Mouse (Mus musculus) v-Abl transformed pro-B cells (cell line): Measurements from ENCODE around the gene Pik3c2b.

Source experiments
- in situ Hi-C, 2 experiments: fragments of 400-800 bp; cut with MboI; formaldehyde crosslinking; loops; one replicate each; pipeline ENCODE4 v1.15.1; 2025; ENCODE audit not compliant: unreplicated experiment in 2 of 2

The Pik3c2b gene

DNA sequence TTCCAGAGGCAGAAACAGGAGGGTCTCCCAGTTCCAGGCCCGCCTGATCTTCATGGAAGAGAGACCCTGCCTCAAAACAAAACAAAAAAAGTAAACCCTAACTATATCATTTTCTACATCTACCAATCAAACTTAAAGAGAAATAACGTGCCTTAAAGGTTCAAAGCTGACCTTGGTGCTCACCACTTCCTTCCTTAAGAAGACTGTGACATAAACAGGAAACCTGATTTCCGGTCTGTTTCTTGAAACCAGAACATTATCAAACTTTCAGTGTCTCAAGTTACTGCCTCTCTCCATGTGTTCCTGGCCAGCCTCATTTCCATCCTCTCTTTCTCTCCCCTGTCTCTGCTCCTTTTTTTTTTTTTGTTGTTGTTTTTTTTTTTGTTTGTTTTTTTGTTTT, 15.7 kb upstream of the Pik3c2b start:
- in situ Hi-C loops = loop anchor here (10.0 to 25.0 kb wide), 3 partner anchors 325 to 1058 kb away; partner anchors contain the start of genes Ren1 (in 2 of the 2) and Btg2 (in 1 of the 2)

- in situ Hi-C loops = loop anchor here (10.0 to 25.0 kb wide), 2 partner anchors 324 to 1057 kb away; partner anchors contain the start of genes Ren1 (in 2 of the 2) and Btg2 (in 1 of the 2)
Observed at GRCm38 (mm10) chr1:133030461-133030860, 15.0 kb upstream of the Pik3c2b start, which contains the start of gene Mdm4. TSS of gene Mdm4 (minus strand) at chr1:133030561.

- in situ Hi-C loops = loop anchor here (10.0 to 25.0 kb wide), 2 partner anchors 322 to 1054 kb away; partner anchors contain the start of genes Ren1 (in 2 of the 2) and Btg2 (in 1 of the 2)
Observed at GRCm38 (mm10) chr1:133032981-133033315, 12.5 kb upstream of the Pik3c2b start.

- in situ Hi-C loops = loop anchor here (10.0 to 25.0 kb wide), 2 partner anchors 321 to 1054 kb away; partner anchors contain the start of genes Ren1 (in 2 of the 2) and Btg2 (in 1 of the 2)
Observed at GRCm38 (mm10) chr1:133033316-133034090, 12.0 kb upstream of the Pik3c2b start.

DNA sequence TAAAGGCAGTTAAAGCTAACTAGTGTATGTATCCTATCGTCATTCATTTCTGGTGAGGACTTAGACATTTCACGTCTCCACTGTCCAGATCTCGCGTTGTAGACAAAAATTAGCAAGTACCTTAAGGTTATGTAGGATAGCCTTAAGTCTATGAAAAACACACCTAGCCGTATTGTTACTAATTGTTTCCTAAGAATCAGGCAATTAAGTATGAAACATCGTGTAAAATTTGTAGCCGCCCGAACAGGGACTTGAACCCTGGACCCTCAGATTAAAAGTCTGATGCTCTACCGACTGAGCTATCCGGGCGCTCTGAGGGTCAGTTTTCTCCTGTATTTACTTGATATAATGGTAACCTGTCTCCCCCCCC, 11.4 kb upstream of the Pik3c2b start:
- in situ Hi-C loops = loop anchor here (10.0 to 25.0 kb wide), 2 partner anchors 321 to 1053 kb away; partner anchors contain the start of genes Ren1 (in 2 of the 2) and Btg2 (in 1 of the 2)

- in situ Hi-C loops = loop anchor here (5.0 to 25.0 kb wide), 5 partner anchors 103 to 1053 kb away; partner anchors contain the start of genes Ren1 (in 2 of the 2), Btg2 (in 1 of the 2) and Golt1a (in 1 of the 2)
Observed at GRCm38 (mm10) chr1:133034682-133035081, 10.8 kb upstream of the Pik3c2b start.

GRCm38 (mm10) chr1:133039505-133039949, 5.9 kb upstream of the Pik3c2b start:
- in situ Hi-C loops = loop anchor here (5.0 to 25.0 kb wide), 5 partner anchors 98 to 1048 kb away; partner anchors contain the start of genes Ren1 (in 2 of the 2), Btg2 (in 1 of the 2) and Golt1a (in 1 of the 2)

- in situ Hi-C loops = loop anchor here in 1 of 2 experiments (25.0 kb wide), 1 partner anchor 1041 kb away; the partner anchor contains the start of gene Btg2
Observed at GRCm38 (mm10) chr1:133045861-133046440, 484 bp downstream of the Pik3c2b start.

DNA sequence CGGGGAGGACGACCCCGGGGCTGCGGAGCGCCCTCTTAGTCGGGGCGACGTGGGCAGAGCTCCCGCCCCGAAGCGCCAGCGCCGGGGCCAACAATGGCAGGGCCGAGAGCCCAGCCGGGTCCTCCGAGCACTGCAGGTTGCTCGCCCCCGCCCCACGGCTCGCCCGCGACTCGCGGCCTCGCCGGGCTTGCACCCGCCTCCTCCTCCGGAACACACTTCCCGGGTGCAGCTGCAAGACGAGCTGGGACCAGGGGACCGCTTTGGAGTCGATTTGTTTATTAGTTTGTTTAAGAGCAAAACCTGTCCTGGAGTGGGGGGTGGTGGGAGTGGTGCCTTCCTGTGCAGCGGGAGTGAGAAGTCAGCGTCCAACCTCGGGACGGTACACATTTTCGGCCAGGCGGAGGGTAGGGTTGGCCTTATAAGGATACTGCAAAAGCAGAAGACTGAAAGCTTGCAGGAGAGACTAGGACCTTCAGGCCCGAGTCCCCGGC, 1.0 kb downstream of the Pik3c2b start:
- in situ Hi-C loops = loop anchor here in 1 of 2 experiments (25.0 kb wide), 1 partner anchor 1041 kb away; the partner anchor contains the start of gene Btg2

DNA sequence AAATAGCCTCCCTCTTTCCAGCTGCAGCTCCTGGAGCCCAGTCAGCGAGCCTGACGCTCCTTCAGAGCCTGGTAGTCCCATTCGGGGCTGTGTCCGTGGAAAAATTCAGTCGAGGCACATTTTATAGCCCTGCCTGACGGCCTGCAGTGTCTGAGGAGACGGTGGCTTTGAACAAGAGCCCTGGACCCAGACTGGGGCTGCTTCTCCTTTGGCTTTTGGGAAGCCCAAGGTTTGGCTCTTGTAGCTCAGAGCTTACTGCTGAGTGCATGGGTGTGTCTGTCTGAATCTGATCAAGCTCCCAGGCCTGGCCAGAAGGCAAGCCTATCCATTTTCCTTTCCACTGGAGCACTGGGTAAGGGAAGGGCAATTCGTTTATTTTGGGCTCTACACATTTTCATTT, 2.1 kb downstream of the Pik3c2b start:
- in situ Hi-C loops = loop anchor here in 1 of 2 experiments (25.0 kb wide), 1 partner anchor 1040 kb away; the partner anchor contains the start of gene Btg2

DNA sequence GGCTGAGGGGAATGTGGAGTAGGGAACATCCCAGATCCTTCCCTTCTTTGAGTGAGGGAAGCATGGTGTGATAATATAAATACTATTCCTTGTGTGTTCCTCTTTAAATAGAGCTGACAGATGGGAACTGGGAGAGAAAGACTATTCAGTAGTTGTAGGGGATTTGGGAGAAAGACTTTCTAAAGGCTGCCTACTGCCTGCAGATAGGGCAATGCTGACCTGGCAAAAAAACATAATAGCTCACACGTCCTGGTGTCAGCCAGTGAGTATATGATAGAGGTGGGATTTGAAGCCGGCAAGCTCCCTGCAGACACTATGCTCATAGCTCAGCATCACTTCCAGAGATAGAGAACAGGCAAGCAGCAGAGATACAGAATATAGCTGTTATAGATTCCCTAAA, 3.2 kb downstream of the Pik3c2b start:
- in situ Hi-C loops = loop anchor here in 1 of 2 experiments (25.0 kb wide), 1 partner anchor 1039 kb away; the partner anchor contains the start of gene Btg2

GRCm38 (mm10) chr1:133050001-133050431, 4.5 kb downstream of the Pik3c2b start:
- in situ Hi-C loops = no loop called here

DNA sequence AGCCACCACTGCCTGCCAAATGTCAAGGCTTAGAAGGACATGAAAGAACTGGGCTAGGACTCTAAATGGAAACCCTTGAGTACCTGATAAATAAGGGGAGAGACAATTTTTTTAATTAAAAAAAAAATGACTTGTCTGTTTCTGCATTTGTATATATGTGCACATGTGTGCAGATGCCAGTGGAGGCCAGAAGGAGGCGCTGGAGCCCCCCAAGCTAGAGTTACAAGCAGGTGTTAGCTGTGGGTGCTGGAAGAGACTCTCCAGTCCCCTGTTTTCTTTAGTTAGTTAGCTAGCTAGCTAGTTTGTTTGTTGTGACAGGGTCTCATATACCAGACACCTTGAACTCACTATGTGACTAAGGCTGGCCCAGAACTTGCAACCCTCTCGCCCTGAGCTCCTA, 6.4 kb downstream of the Pik3c2b start:
- in situ Hi-C loops = no loop called here

GRCm38 (mm10) chr1:133053034-133053433, 7.6 kb downstream of the Pik3c2b start:
- in situ Hi-C loops = no loop called here

GRCm38 (mm10) chr1:133054326-133054725, 8.9 kb downstream of the Pik3c2b start:
- in situ Hi-C loops = no loop called here

- in situ Hi-C loops = no loop called here
Observed at GRCm38 (mm10) chr1:133057345-133058034, 12.0 kb downstream of the Pik3c2b start.

- in situ Hi-C loops = no loop called here
Observed at GRCm38 (mm10) chr1:133059592-133059991, 14.1 kb downstream of the Pik3c2b start.

DNA sequence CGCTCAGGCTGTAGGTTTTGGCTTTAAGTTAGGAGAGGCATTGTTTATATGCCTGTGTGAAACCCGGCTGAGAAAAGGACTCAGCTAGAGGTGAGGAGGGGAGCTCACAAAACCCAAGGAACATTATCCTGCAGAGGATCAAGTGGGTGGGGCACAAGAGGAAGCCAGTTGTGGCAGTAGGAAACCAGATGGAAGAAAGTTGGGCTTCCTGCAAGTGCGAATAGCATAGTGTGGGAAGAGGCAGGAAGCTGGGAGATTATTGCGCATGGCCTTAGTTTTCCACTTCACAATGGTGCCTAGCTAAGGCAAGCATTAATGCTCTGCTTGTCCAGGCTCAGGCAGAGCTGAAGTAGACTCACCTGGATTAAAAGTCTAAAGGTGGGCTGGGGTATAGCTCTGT, 15.2 kb downstream of the Pik3c2b start:
- in situ Hi-C loops = no loop called here

- in situ Hi-C loops = no loop called here
Observed at GRCm38 (mm10) chr1:133063164-133063563, 17.7 kb downstream of the Pik3c2b start.

DNA sequence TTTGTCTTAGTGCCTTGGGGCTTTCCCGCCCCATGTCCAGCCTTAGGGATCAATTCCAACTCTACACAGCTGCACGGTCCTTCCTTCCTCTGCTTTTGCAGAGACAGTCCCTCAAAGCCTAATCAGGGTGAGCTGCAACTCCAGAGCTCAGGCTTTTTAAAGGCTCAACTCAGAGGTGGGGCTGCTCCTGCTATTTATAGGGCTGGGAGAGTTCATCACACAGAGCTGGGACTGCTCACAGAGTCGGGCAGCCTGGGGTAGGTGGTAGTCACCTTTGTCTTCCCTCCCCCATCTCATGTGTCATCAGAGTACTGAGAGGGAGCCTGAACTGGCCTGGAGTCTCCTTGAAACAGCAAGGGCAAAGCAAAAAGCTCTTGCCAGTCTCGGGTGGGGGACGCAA, 22.8 kb downstream of the Pik3c2b start:
- in situ Hi-C loops = no loop called here
